Mouse (Mus musculus) splenic B cell, adult 2 months (primary cell): ENCODE results near the gene Rsph9.

ENCODE experiments used
- DNase-seq: peaks from one replicate; pipeline ENCODE4 v3.0.0-alpha.2; 2011; ENCODE audit warnings: low read depth, low spot score
- H3K27me3 ChIP-seq: 2 replicates; pipeline ENCODE4 v1.6.1; 2012; ENCODE audit warnings: mild to moderate bottlenecking, low read length, moderate library complexity, mixed read lengths; ENCODE audit not compliant: control insufficient read depth, poor library complexity, insufficient read depth, severe bottlenecking
- H3K36me3 ChIP-seq: 2 replicates; pipeline ENCODE4 v1.6.1; 2012; ENCODE audit warnings: mild to moderate bottlenecking, low read length, moderate library complexity, mixed read lengths; ENCODE audit not compliant: control insufficient read depth, poor library complexity, insufficient read depth, severe bottlenecking

Gene Rsph9

DNA sequence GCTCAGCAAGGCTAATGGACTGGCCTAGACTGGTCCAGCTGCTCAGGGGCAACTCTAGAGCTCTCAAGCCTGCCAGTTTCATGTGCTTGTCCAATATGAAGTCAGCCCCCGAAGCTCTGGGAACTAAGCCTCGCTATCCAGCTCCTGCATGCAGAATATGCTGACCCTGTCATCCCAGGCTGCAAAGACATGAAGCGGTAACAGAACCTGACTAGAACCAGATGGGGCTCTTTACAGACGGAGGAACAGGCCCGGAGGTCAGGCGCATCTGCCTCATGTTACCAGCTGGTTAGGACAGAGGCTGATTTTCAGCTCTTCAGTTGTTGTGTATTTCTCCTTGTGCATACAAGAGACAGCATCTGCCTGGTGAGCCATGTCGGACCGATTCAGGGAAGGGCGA is 42.1 kb downstream of the Rsph9 start:
- Histone ChIP-seq H3K36me3 (no peaks in the 10 kb centered on the region), H3K27me3 (no peaks in the 10 kb centered on the region)
- DNase-seq, result no peak

DNA sequence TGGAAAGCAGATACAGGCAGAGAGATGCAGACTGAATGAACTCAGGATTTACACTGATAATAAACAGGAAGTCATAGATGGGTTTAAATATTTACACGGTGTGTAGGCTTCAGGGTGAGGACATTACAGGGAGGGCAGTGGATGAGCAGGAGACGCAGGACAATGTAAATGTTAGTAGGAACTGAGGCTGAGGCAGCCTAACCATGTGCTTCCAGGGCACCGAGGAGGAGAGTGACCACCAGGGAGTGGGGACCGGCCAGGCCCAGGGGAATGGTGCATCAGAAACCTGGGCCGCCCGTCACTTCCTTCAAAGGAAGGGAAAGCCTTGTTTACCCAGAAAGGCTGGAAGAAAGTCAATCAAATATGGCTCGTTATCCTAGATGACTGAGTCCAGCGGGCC is 45.5 kb downstream of the Rsph9 start:
- no peaks in the 10 kb centered on the region for H3K27me3 ChIP-seq
- no peak for DNase-seq
- H3K36me3 ChIP-seq, result no peaks in the 10 kb centered on the region

DNA sequence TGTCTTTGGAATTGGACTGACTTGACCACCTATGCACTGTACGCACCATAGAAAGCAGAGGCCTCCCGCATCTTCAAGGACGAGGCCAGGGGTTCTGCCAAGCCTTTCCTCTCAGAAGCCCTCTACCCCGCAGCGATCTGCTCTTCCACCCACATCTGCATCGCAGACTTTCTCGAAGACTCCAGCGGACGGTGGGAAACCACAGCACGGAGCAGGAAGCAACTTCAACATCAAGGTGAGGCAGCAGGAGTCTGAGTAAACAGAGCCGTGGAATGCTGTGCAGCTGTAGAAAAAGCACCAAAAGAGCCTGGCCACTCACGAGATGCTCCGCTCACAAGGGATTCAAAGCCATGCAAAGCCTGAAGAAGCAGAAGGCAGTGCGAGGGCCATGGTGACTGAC is 52.1 kb downstream of the Rsph9 start:
- no peak for DNase-seq
- H3K27me3 ChIP-seq, result no peaks in the 10 kb centered on the region
- no peaks in the 10 kb centered on the region for H3K36me3 ChIP-seq

DNA sequence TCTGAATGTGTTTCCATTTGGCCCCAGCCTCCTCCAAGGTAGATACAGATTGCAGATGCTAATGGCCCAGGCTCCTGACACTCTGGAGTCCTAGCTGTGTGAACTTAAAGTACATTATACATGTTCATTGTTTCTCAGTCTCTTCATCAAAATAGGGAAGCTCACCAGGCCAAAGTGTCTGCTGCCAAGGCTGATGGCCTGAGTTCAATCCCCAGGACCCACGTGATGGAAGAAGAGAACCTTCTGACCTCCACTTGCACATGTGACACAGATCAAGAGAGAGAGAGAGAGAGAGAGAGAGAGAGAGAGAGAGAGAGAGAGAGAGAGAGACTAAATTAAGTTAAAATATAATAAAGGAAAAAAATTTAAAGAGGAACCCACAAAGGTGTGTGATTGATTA is 52.7 kb downstream of the Rsph9 start:
- no peaks in the 10 kb centered on the region for H3K27me3 ChIP-seq
- no peaks in the 10 kb centered on the region for H3K36me3 ChIP-seq
- DNase-seq, result no peak

DNA sequence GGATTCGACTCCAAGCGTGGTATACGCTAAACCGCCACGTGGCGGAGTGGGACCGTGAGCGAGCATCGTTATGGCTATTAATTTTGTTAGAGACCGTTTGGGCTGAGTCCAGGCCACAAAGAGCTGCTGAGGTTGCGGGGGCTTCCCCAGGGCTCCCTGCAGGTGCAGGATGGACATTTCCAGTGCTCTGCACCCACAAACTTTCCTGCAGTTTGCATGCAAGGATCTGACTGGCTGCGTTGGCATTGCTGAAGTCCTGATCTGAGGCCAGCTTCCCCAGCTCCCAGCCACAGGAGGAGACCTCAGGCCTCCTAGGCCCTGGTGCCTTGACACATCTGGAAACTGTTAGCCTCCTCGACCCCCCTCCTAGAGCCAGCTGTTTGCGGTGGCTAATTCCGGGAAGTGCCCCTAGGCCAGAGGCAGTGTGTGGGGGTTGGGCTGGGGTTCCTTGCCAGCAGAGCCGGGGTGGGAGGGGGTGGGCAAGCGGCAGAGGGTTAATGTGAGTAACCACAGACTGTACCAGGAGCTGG is 57.6 kb downstream of the Rsph9 start:
- Histone ChIP-seq H3K27me3 (no peaks in the 10 kb centered on the region), H3K36me3 (no peaks in the 10 kb centered on the region)
- no peak for DNase-seq

DNA sequence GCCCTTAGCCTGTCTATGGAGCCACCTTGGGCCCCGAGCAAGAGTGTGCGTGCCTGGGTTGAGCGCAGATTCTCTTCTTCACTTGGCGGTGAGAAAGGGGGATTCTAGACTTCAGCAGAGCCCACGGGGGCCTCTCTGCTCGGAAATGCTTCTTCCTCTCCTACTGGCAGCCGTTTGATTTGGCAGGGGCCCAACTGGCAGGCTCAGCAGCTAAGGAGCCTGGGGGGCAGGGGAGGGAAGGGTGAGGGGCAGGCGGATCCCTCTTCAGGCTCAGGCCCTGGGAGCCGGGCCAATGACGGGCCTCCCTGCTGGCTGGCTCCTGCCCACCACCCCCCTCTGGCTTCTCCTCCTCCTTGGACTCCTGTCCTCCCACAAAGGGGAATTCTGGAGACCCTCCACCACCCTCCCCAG is 59.9 kb downstream of the Rsph9 start:
- no peak for DNase-seq
- Histone ChIP-seq H3K27me3 (no peaks in the 10 kb centered on the region), H3K36me3 (no peaks in the 10 kb centered on the region)

DNA sequence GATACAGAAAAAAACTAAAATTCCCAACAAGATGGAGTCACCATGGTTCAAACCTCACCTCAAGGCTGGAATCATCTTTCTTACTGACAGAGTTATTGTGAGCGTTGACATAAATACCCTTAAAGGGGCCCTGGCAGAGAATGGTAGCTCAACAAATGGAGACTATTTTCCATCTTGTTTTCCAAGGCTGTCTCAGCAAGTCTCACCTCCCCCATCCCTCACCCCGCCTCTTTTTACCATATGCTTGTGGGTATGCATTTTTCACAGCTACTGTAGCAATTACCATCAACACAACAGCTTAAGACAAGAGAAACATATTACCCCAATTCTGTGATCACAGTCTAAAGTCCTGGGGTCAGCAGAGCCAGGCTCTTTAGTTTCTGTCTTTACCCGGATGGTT is 60.6 kb downstream of the Rsph9 start:
- Histone ChIP-seq H3K27me3 (no peaks in the 10 kb centered on the region), H3K36me3 (no peaks in the 10 kb centered on the region)
- DNase-seq, result no peak

DNA sequence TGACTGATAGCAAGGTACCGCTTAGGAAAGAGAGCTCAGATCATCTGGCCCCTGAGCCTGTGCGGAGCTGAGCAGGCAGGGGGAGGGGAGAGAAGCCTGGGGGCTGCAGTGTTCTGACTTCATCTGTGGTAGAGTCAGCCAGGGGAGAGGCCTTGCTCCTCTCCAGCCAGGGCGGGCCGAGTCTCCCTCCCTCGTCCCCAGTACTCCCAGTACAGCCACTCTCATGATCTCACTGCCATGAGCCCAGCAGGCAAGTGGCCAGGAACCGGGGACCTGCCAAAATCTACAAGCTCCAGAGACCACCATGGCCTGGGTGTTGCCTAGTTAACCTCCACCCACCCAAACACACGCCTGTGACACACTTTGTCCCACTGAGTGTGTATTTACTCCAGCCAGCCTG is 62.4 kb downstream of the Rsph9 start:
- no peaks in the 10 kb centered on the region for H3K36me3 ChIP-seq
- H3K27me3 ChIP-seq, result no peaks in the 10 kb centered on the region
- no peak for DNase-seq

DNA sequence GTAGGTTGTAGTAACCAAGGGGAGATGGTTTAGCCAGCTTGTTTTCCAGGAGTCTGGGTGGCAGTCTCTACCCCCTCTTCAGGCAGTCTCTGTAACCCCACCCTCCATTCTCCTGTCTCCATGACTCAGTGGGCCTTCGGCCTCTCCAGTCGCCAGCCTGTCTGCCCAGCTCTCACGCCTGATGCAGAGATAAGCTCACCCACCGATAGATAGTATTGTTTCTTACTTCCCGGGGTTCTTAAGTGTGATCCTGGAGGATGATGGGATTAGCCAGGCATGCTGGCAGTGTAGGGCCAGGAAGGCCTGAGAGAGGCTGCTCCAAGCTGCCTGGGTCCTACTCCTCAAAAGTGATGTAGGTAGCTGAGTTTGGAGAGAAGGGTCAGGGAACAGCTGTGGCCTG is 63.0 kb downstream of the Rsph9 start:
- DNase-seq, result no peak
- H3K27me3 ChIP-seq, result no peaks in the 10 kb centered on the region
- no peaks in the 10 kb centered on the region for H3K36me3 ChIP-seq

DNA sequence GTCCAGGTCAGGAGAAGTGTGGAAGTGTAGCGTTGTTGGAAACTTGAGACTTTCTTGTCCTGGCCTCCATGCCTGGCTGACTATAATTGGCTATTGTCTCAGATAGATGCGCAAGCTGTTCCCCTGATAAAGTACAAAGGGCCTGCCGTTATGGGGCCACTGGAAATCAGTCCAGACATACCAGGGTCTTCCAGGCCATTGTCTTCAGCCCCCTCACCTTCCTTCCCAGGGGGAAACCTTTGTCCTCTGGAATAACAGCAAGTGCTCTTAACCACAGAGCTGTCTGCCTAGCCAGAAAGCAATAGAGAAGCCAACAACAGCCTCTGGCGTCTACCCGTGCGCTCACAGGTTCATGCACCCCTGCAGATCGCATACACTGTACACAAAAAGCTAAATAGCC is 63.6 kb downstream of the Rsph9 start:
- no peak for DNase-seq
- Histone ChIP-seq H3K27me3 (no peaks in the 10 kb centered on the region), H3K36me3 (no peaks in the 10 kb centered on the region)

DNA sequence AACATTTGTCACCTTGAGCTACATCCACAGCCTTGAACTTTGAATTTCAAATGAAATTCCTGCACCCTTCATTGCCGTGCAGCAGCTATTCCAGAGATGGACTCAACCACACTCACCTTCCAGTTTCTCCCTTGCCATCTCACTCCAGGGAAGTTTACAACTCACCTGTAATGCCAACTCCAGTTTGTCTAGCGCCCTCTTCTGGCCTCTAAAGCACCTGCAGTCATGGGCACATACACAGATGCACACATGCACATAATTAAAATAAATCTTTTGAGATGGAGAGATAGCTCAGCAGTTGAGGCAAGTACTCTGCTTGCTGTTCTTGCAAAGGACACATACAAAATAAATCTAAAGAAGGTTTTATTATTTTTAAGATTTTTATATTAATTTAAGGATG is 65.0 kb downstream of the Rsph9 start:
- H3K36me3 ChIP-seq, result no peaks in the 10 kb centered on the region
- no peak for DNase-seq
- H3K27me3 ChIP-seq, result no peaks in the 10 kb centered on the region

DNA sequence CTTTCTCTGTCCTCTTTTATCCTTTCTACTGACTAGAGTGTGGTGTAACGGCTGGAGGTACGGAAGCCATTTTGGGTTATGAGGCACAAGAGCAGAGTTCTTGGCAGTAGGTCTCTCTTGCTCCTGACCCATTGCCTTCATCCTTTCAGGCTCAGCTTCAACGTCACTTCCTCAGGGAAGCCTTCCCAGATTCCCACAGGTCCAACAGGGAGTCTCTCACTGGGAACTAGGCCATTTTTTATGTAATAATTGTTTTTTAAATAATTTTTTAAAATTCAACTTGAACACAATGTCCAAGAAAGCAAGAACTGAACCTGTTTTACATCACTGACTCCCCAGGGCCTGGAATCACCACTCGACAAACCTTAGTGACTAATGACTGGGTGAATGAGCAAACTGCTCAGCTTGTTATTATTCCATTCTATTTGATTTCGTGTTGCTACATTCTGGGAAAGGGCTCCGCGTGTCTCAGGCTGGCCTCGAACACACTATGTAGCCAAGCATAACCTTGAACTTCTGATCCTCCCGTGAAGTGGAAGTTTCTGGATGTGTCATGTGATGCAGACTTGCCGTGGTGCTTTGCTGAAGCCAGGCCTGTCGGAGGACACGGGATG is 66.0 kb downstream of the Rsph9 start:
- H3K36me3 ChIP-seq, result no peaks in the 10 kb centered on the region
- DNase-seq, result no peak
- H3K27me3 ChIP-seq, result no peaks in the 10 kb centered on the region

DNA sequence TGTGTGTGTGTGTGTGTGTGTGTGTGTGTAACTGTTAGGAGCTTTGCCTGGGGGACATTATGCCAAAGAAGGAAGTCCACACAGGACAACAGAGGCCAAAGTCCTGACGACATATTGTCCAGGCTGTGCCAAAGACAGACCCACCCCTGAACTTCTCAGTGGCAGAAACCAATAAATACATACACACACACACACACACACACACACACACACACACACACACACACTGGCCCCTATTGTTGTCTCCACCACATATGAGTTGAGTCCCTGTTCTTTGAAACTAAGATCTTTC is 67.8 kb downstream of the Rsph9 start:
- Histone ChIP-seq H3K27me3 (no peaks in the 10 kb centered on the region), H3K36me3 (no peaks in the 10 kb centered on the region)
- DNase-seq, result no peak

DNA sequence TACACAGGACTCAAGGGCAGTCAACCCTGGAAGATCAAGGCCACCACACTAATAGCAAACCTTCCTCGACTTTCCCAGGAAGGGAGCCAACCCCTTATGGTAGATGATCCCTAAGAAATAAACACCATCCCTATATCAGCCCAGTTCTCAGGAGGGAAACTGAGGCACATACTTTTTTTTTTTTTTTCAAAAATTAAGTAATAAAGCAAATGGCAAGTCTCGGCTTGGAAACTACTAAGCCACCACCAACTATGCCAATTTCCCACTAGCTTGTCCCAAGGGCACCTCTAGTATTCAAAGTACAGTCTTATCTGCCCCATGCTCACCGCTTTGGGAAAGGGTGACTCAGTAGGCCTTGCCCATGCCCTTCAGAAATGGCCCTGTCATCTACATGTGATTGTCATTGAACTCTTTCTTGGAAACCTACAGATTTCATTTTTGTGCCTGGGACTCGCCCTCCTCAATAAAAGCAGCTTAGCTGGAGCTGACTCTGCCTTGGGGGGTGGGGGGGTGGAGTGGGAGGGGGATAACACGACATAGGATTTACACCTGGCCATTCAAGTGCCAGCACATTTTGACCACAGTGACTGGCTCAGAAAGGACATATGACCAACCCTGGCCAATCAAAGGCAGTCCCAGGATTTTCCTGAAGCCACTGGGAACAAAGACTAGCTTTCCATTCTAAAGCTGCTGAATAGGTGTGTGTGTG is 68.3 kb downstream of the Rsph9 start:
- H3K36me3 ChIP-seq, result no peaks in the 10 kb centered on the region
- no peaks in the 10 kb centered on the region for H3K27me3 ChIP-seq
- DNase-seq, result no peak

DNA sequence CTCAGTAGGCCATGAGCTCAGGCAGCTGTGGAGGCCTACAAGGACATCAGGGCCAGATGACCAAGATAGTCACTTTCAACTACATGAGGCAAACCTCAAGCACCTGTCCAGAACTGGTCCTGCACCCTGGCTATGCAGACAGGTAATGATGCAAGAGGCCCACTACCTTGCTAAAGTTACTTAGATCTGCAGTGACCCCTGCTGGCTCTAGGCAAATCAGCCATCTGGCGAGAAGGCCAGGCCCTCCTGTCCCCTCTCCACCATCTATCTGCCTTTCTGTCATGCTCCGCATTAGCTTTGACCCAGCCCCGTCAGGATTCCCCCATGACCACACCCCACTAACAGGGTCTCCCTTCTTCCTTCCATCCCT is 68.9 kb downstream of the Rsph9 start:
- peak; percentile 82 for DNase-seq
- no peaks in the 10 kb centered on the region for H3K27me3 ChIP-seq
- H3K36me3 ChIP-seq, result no peaks in the 10 kb centered on the region
